Mouse (Mus musculus): Measurements from ENCODE around the gene Ly6g6d. TPM values are rescaled to one million over a fixed set of nuclear protein-coding genes. Genes with fewer than 3 reads are reported as not detected.

Ly6g6d gene
- polyA plus RNA-seq, 1 experiment: not detected

DNA sequence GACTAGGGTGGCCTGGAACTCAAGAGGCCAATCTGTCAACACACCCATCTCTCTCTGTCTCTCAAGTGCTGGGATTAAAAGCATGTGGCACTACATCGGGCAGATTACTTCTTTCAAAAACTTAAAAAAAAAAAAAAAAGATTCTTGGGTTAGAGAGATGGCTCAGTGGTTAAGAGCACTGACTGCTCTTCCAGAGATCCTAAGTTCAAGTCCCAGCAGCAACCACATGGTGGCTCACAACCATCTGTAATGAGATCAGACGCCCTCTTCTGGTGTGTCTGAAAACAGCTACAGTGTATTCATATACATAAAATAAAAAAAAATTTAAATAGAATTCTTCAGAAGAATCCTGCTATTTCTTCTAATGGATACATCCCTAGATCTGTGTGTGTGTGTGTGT lies 10.3 kb upstream of the Ly6g6d start:
- H3K27ac ChIP-seq (replicated peaks; ENCODE audit: low read depth, low read length): no peak overlapping the region
- H3K4me1 ChIP-seq (ENCODE audit: control insufficient read depth, insufficient read depth, insufficient read length, low read length): no peaks in the 10 kb centered on the region; the same call in 1 of the 2 replicates
- no peak overlapping the region for H3K4me3 ChIP-seq (ENCODE audit: insufficient read depth, low read depth, low read length)

DNA sequence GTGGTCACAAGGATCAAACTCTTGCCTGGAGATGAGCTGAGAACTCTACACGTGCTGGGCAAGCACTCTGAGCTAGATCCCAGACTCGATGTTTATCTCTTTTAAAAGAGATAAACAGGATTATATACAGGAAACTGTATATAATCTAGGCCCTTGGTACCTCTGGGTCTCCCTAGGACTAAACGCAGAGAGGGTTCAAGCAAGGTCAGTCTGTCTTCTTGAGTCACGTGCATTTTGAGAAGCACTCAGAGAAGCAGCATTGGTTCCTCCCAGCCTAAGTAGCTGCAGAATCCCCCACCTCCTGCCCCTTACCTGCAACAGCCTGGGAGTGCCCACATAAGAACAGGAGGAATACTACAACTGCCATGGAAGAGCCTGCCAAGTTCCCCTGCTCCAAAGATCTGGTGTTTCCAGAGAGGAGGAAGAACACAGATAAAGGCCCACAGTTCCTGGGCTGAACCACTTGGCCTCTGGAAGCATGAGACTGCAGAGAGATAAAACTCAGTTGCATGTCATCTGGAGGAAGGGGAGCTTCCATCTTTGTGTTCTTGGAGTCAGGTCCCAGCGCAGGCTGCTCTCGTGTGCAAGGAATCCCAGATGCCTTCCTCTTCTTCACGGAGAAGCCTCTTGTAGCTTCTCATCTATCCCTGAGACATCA lies 7.5 kb upstream of the Ly6g6d start, which contains the start of gene Ly6g6f:
Ly6g6f (minus strand) TSS at position 403 of the 658 bp plus-strand sequence.
- no peak within 1 kb of the TSS for H3K4me3 ChIP-seq (ENCODE audit: insufficient read depth, low read depth, low read length)
- no peak within 1 kb of the TSS for H3K27ac ChIP-seq (replicated peaks; ENCODE audit: low read depth, low read length)
- H3K4me1 ChIP-seq (ENCODE audit: control insufficient read depth, insufficient read depth, insufficient read length, low read length): no peaks in the 10 kb centered on the region; the same call in 1 of the 2 replicates

DNA sequence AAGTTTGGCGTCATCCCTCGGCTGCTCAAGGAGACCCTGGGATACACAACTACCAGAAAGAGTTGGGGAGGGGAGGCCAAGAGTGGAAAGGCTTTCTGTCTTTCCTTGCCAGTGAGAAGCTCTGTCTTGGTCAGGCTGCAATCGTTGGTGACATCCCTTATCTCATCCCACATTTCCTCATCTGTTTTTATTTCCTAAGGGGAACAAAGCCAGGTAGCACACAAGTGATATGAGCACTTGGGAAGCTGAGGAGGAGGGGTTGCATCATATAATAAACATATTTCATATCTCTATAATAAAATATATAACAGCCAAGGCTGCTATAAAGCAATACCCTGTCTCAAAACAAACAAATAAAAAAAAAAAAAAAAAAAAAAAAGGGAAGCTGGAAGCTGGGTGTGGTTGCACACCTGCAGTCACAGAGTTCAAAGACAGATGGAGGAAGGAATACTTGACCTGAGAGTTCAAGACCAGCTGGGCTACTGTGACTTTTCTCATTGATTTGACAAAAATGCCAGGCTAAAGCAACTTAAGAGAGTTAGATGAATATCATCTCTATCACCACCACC lies 6.1 kb upstream of the Ly6g6d start:
- no peaks in the 10 kb centered on the region for H3K4me1 ChIP-seq (ENCODE audit: control insufficient read depth, insufficient read depth, insufficient read length, low read length)
- H3K27ac ChIP-seq (replicated peaks; ENCODE audit: low read depth, low read length): no peak overlapping the region
- no peak overlapping the region for H3K4me3 ChIP-seq (ENCODE audit: insufficient read depth, low read depth, low read length)

DNA sequence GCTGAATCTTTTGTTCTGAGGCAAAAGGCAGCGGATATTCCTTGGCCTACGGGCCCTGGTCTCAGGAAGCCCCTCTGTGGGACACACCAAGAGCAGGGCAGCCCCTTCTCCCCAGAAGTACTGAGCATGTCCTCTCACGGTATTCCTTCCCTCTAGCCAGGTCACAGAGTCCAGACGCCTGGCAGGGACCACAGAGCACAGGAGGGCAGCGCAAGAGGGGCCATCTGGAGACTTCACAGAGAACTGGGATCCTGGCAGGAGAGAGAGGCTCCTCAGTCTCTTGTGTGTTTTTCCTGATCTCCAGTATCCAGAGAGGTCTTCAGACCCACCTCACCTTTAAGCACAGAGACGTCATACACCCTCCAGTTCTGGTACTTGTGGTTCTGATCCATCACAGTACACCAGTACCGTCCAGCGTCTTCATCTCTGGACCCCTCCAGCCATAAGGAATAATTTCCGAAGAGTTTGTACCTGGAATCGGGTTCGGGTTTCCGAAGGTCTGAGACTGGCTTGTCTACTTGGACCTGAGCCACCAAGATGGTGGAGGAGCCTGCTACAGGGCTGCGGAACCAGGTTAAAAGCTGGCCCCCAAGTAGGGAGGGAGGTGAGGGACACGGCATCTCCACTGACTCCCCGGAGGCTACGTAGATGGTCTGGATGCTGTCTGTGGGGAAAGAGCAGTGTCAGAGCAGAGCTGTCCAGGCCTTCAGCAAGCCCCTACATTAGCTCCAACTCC lies 5.1 kb upstream of the Ly6g6d start:
- Histone ChIP-seq H3K27ac (replicated peaks; ENCODE audit: low read depth, low read length) (no peak overlapping the region), H3K4me1 (ENCODE audit: control insufficient read depth, insufficient read depth, insufficient read length, low read length) (no peaks in the 10 kb centered on the region), H3K4me3 (ENCODE audit: insufficient read depth, low read depth, low read length) (no peak overlapping the region)

DNA sequence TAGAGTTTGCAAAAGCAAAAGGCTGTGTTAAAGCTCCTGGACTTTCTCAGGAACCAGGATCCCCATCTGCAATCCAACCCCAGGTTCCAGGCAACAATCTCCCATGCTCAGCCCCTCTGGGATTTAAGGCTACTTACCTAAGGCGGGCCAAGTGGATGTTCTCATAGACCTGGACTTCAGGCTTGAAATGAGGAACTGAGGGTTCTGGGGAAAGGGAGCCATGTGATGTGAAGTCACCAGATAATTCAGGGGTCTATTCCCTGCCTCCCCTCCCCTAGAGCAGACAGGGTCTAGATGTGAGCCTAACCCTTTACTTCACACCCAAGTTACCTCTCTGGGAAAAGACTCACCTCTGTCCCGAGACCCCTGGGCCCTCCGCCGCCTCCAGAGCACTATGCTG lies 2.8 kb upstream of the Ly6g6d start:
- H3K4me3 ChIP-seq (ENCODE audit: insufficient read depth, low read depth, low read length): no peak overlapping the region
- no peaks in the 10 kb centered on the region for H3K4me1 ChIP-seq (ENCODE audit: control insufficient read depth, insufficient read depth, insufficient read length, low read length)
- H3K27ac ChIP-seq (replicated peaks; ENCODE audit: low read depth, low read length): no peak overlapping the region

DNA sequence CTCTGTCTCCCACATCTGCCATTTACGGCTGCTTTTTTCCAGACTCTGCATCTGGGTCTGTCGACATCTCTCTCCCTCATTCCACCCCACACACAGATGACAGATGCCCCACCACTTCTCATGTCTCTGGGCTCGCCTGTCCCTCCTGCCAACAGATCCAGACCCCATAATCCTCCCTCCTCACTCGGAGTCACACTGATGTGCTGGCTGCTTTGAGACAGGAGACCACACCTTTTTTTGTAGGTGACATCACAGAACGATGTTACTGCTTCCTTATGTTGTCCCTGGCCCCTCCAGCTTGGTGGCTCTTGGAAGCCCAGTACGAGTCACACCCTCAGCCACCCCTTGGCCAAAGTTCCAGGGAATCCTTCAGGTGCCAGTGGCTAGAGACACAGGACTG lies 2.4 kb upstream of the Ly6g6d start:
- Histone ChIP-seq H3K4me1 (ENCODE audit: control insufficient read depth, insufficient read depth, insufficient read length, low read length) (no peaks in the 10 kb centered on the region), H3K27ac (replicated peaks; ENCODE audit: low read depth, low read length) (no peak overlapping the region), H3K4me3 (ENCODE audit: insufficient read depth, low read depth, low read length) (no peak overlapping the region)

DNA sequence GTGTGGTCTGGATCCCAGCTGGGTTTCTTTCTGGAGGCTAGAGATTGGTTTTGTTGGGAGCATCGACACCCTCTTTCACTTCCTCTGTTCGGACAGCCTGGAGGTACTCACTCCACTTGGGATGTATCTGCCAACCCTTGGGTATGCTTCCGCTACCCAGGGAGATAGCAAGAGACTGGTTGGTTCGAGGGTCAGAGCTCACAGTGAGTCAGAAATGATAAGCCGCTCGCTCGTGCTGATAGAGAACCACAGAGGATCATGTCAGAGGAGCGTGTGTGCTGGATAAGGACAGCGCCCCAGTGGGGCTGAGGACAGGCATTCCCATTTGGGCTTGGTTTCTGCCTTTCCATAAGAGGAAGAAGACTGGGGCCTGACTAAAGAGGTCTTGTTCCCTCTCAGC lies 1.9 kb upstream of the Ly6g6d start:
- Histone ChIP-seq H3K4me1 (ENCODE audit: control insufficient read depth, insufficient read depth, insufficient read length, low read length) (no peaks in the 10 kb centered on the region), H3K27ac (replicated peaks; ENCODE audit: low read depth, low read length) (no peak overlapping the region), H3K4me3 (ENCODE audit: insufficient read depth, low read depth, low read length) (no peak overlapping the region)

DNA sequence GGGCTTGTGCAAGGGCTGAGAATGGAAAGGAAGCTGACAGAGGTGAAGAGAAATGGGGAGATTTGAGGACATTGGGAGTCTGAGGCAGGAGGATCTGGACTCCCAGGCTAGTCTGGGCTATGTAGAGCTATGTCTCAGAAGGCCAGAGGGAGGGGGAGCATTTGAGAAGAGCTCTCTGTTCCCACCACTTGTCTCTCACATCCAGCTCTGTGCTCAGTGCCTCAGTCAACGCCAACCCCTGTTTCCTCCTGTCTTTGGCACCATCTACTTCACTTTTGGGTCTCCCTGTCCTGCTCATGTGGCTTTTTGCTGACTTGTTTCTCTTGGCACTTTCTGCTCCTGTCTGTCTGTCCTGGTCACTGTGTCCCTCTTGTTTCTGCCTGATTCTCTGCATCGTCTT lies 580 bp downstream of the Ly6g6d start:
- H3K27ac ChIP-seq (replicated peaks; ENCODE audit: low read depth, low read length): peak overlapping the region; percentile 40
- no peaks in the 10 kb centered on the region for H3K4me1 ChIP-seq (ENCODE audit: control insufficient read depth, insufficient read depth, insufficient read length, low read length)
- H3K4me3 ChIP-seq (ENCODE audit: insufficient read depth, low read depth, low read length): peak overlapping the region; percentile 63

DNA sequence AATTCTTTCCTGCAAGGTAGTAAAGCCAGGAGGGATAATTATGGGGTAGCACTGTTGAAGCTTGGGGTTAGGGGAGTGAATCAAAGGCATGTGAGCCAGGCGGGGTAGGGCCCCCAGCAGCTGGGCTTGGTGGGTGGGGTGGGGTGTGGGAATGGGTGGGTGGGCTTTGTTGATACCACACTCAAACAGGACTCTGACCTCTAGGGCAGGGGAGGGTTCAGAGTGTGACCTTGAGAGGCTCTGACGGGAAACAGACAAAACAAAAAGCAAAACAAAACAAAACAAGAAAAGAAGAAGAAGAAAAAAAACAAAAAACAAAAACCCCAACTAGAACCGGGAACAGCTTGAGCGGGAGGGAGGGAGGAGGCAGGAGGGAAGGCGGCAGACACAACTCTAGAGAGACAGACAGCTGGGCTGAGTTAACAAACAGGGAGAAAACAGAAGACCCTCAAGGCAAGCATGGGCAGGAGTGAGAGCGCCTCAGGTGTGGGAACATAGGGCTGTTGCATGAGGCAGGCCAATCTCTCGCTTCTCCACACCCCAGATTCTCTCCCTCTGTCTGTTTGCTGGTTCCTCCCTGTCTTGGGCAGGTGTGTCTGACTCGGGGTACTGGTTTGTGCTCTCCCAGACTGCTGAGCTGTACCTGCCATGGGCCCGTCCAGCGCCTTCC lies 1.2 kb downstream of the Ly6g6d start, which contains the start of gene Ly6g6e:
Ly6g6e (plus strand) TSS at position 396 of the 670 bp plus-strand sequence.
- no peaks in the 10 kb centered on the region for H3K4me1 ChIP-seq (ENCODE audit: control insufficient read depth, insufficient read depth, insufficient read length, low read length)
- peak within 1 kb of the TSS; percentile 63 for H3K4me3 ChIP-seq (ENCODE audit: insufficient read depth, low read depth, low read length)
- H3K27ac ChIP-seq (replicated peaks; ENCODE audit: low read depth, low read length): peak within 1 kb of the TSS; percentile 40

DNA sequence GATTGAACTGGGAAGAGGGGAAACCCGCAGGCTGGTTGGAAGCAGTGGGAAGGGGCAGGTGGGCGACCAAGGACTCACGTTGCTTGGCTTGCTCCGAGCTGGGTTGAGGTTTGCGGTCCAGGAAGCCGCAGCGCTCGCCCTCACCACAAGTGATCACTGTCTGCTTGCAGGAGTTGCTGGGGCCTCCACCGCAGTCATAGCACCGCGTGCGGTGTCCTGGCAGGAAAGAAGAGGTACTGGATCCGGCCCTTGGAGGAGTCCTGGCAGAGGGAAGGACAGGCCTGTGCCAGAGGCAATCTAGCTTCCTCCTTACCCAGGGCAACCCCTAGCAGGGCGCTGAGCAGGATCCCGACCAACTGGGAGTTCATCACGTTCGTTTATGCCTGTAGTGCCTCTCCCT lies 3.8 kb downstream of the Ly6g6d start:
- Histone ChIP-seq H3K4me3 (ENCODE audit: insufficient read depth, low read depth, low read length) (no peak overlapping the region), H3K4me1 (ENCODE audit: control insufficient read depth, insufficient read depth, insufficient read length, low read length) (no peaks in the 10 kb centered on the region), H3K27ac (replicated peaks; ENCODE audit: low read depth, low read length) (no peak overlapping the region)

DNA sequence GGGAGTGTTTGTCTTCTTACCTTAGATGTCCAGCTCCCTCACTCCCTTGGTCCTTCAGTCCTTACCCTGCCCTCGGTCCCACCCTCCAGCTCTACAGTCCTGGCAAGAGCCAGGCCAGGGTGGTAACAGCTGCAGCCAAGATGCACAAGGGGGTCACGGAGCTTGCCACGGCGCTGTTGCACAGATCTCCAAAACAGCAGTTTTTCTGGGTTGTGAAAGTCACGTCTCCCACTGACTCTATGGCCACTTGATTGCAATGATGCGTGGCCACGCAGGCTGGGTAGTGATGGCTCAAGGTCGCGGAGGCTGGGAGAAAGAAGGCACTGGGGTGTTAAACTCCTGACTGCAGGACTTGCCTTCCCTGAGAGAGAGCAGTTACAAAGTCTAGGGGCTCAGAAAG lies 6.4 kb downstream of the Ly6g6d start:
- H3K4me1 ChIP-seq (ENCODE audit: control insufficient read depth, insufficient read depth, insufficient read length, low read length): no peaks in the 10 kb centered on the region
- H3K27ac ChIP-seq (replicated peaks; ENCODE audit: low read depth, low read length): no peak overlapping the region
- no peak overlapping the region for H3K4me3 ChIP-seq (ENCODE audit: insufficient read depth, low read depth, low read length)

DNA sequence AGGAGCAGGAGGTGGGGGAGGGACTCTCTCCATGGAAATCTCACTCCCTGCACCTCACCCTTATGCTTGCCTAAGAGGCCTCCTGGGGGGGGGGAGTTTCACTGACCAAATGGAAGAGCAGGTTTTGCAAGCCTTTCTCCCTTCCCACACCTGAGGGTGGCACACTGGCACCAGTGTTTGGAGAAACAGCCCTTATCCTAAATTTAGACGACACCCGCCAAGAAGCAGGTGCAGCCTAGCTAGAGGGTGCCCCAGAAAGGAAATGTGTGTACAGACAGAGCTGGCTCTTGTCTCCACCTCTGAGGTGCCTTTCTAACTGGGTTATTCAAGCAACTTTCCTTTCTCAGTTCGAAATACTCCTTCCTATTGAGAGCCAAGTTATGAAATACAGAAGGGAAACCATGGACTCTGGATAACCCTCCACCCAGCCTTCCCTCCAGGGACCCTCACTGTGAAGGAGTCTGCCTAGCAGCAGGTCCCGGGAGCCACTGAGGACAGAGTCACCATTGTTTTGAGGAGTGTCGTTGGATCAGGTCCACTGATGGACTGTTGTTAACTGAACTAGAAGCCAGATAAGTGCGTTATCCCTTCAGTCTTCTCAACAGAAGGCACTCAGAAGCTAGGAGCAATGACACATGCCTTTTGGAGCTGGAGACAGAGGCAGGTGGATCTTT lies 7.2 kb downstream of the Ly6g6d start:
- Histone ChIP-seq H3K27ac (replicated peaks; ENCODE audit: low read depth, low read length) (no peak overlapping the region), H3K4me3 (ENCODE audit: insufficient read depth, low read depth, low read length) (no peak overlapping the region), H3K4me1 (ENCODE audit: control insufficient read depth, insufficient read depth, insufficient read length, low read length) (no peaks in the 10 kb centered on the region)

DNA sequence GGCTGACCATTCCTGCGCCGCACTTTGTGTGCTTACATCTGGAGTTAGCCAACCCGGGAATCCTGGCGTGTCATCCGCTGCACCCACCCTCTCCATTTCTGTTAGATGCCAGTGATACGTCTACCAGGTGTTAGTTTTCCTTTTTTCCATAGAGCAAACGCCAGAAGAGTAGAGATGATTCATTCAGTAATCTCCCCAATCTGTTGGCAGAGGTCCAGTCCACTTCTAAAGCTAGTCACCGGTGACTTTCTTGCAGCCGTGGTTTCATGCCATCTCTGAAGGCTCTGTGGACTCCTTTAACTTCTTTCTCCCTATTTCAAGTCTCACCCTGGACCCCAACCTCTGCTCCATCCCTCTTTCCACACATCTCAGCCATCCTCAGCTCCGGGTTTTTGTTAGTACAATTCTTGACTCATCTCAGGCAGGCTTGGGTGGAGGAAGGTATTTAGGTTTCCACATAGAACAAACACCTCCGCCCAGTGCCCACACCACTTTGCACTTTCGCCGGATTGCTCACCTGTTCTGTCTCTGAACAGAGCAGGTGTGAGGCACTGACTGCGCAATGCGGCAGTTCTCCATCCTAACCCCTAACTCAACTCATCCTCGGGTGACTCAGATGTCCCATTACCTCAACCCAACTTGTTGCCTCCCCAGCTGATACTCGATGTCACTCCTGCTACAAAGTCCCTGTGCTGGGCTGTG lies 9.5 kb downstream of the Ly6g6d start:
- no peak overlapping the region for H3K27ac ChIP-seq (replicated peaks; ENCODE audit: low read depth, low read length)
- no peak overlapping the region for H3K4me3 ChIP-seq (ENCODE audit: insufficient read depth, low read depth, low read length)
- H3K4me1 ChIP-seq (ENCODE audit: control insufficient read depth, insufficient read depth, insufficient read length, low read length): no peaks in the 10 kb centered on the region

DNA sequence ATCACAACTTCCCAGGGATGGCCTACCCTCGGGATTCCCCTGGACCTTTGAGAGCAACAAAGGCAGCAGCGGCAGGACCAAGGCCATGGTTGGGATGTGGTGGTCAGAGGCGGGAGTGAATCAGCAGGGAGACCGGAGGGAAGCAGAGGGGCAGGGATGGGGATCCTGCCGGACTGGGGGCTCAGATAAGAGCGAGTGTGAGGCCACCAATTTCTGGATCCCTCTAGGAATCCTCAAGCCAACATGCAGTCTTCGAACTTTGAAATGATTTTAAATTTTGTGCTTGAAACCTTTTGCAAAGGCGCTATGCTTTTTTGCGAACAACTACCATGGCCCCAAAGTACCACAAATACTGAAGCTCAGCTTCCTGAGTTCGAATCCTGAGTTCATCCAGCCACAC lies 11.8 kb downstream of the Ly6g6d start, which contains the start of gene Mpig6b:
Mpig6b (minus strand) TSS at position 101 of the 400 bp plus-strand sequence.
- peak within 1 kb of the TSS; percentile 42 for H3K4me3 ChIP-seq (ENCODE audit: insufficient read depth, low read depth, low read length)
- H3K4me1 ChIP-seq (ENCODE audit: control insufficient read depth, insufficient read depth, insufficient read length, low read length): no peaks in the 10 kb centered on the region
- no peak within 1 kb of the TSS for H3K27ac ChIP-seq (replicated peaks; ENCODE audit: low read depth, low read length)

All from brown adipose tissue, adult 24 weeks (tissue).